Mouse (Mus musculus): Measurements from ENCODE around the gene Atrnl1. TPM values are rescaled to one million over a fixed set of nuclear protein-coding genes. Genes with fewer than 3 reads are reported as not detected.
A peak's percentile ranks its signal among the peaks of the same experiment; 100 is the strongest.

Gene Atrnl1
- 7.4 and 7.6 TPM in 2 replicates for polyA plus RNA-seq (2014; fragmentation: Nextera tagmentation; extraction: Ambion mirVana)

- under 1% methylated on average over 60 of the region's 103 CpGs for WGBS
- ATAC-seq (ENCODE audit: insufficient read depth, low FRiP score, low TSS enrichment) (peak; percentile 88), DNase-seq (ENCODE audit: low spot score) (peak; percentile 94)
- Histone ChIP-seq H3K9me3 (ENCODE audit: control insufficient read depth, low read length) (no peaks in the 10 kb centered on the region), H3K4me3 (ENCODE audit: low read depth, low read length) (peak within 1 kb of the TSS; percentile 95), H3K36me3 (ENCODE audit: control insufficient read depth, insufficient read depth, low read length) (no peaks in the 10 kb centered on the region), H3K4me1 (ENCODE audit: control insufficient read depth, insufficient read depth, low read length) (peaks cover 5% of the 10 kb centered on the region), H3K9ac (ENCODE audit: low read length) (peak within 1 kb of the TSS; percentile 93), H3K27me3 (ENCODE audit: control insufficient read depth, insufficient read depth, low read length) (no peaks in the 10 kb centered on the region), H3K4me2 (ENCODE audit: low read depth) (peak within 1 kb of the TSS; percentile 100), H3K27ac (ENCODE audit: low read depth, low read length) (peak within 1 kb of the TSS; percentile 96)
Observed at GRCm38 (mm10) chr19:57610476-57611261, at the start of gene Atrnl1. Gene Atrnl1, plus strand, starts transcription at chr19:57611034.

GRCm38 (mm10) chr19:57561486-57561885 lies 49.3 kb upstream of the Atrnl1 start:
- H3K4me3 ChIP-seq (ENCODE audit: low read depth, low read length): no peak overlapping the region
- ATAC-seq (ENCODE audit: insufficient read depth, low FRiP score, low TSS enrichment) (no peak), DNase-seq (ENCODE audit: low spot score) (no peak)
- no peak overlapping the region for H3K27ac ChIP-seq (ENCODE audit: low read depth, low read length)
- no peaks in the 10 kb centered on the region for H3K27me3 ChIP-seq (ENCODE audit: control insufficient read depth, insufficient read depth, low read length)
- no peak overlapping the region for H3K9ac ChIP-seq (ENCODE audit: low read length)
- no peaks in the 10 kb centered on the region for H3K9me3 ChIP-seq (ENCODE audit: control insufficient read depth, low read length)
- WGBS: 86% methylated on average over 4 of the region's 4 CpGs
- H3K36me3 ChIP-seq (ENCODE audit: control insufficient read depth, insufficient read depth, low read length): no peaks in the 10 kb centered on the region
- H3K4me1 ChIP-seq (ENCODE audit: control insufficient read depth, insufficient read depth, low read length): no peaks in the 10 kb centered on the region
- H3K4me2 ChIP-seq (ENCODE audit: low read depth): no peak overlapping the region

- no peak overlapping the region for H3K9ac ChIP-seq (ENCODE audit: low read length)
- H3K36me3 ChIP-seq (ENCODE audit: control insufficient read depth, insufficient read depth, low read length): no peaks in the 10 kb centered on the region
- H3K27me3 ChIP-seq (ENCODE audit: control insufficient read depth, insufficient read depth, low read length): no peaks in the 10 kb centered on the region
- ATAC-seq (ENCODE audit: insufficient read depth, low FRiP score, low TSS enrichment) (no peak), DNase-seq (ENCODE audit: low spot score) (no peak)
- no peak overlapping the region for H3K4me2 ChIP-seq (ENCODE audit: low read depth)
- no peaks in the 10 kb centered on the region for H3K4me1 ChIP-seq (ENCODE audit: control insufficient read depth, insufficient read depth, low read length)
- H3K27ac ChIP-seq (ENCODE audit: low read depth, low read length): no peak overlapping the region
- no peak overlapping the region for H3K4me3 ChIP-seq (ENCODE audit: low read depth, low read length)
- 83% methylated on average over 6 of the region's 6 CpGs for WGBS
- H3K9me3 ChIP-seq (ENCODE audit: control insufficient read depth, low read length): no peaks in the 10 kb centered on the region
Observed at GRCm38 (mm10) chr19:57569040-57569439, 41.8 kb upstream of the Atrnl1 start.

GRCm38 (mm10) chr19:57572360-57573237 lies 38.2 kb upstream of the Atrnl1 start:
- Histone ChIP-seq H3K9ac (ENCODE audit: low read length) (no peak overlapping the region), H3K27ac (ENCODE audit: low read depth, low read length) (no peak overlapping the region), H3K4me3 (ENCODE audit: low read depth, low read length) (no peak overlapping the region), H3K4me1 (ENCODE audit: control insufficient read depth, insufficient read depth, low read length) (no peaks in the 10 kb centered on the region), H3K36me3 (ENCODE audit: control insufficient read depth, insufficient read depth, low read length) (no peaks in the 10 kb centered on the region), H3K27me3 (ENCODE audit: control insufficient read depth, insufficient read depth, low read length) (no peaks in the 10 kb centered on the region), H3K9me3 (ENCODE audit: control insufficient read depth, low read length) (no peaks in the 10 kb centered on the region), H3K4me2 (ENCODE audit: low read depth) (no peak overlapping the region)
- WGBS: 78% methylated on average over 16 of the region's 16 CpGs
- DNase-seq (ENCODE audit: low spot score) (no peak), ATAC-seq (ENCODE audit: insufficient read depth, low FRiP score, low TSS enrichment) (no peak)

- no peaks in the 10 kb centered on the region for H3K9me3 ChIP-seq (ENCODE audit: control insufficient read depth, low read length)
- H3K4me2 ChIP-seq (ENCODE audit: low read depth): no peak overlapping the region
- no peak overlapping the region for H3K4me3 ChIP-seq (ENCODE audit: low read depth, low read length)
- H3K36me3 ChIP-seq (ENCODE audit: control insufficient read depth, insufficient read depth, low read length): no peaks in the 10 kb centered on the region
- ATAC-seq (ENCODE audit: insufficient read depth, low FRiP score, low TSS enrichment) (no peak), DNase-seq (ENCODE audit: low spot score) (no peak)
- no peak overlapping the region for H3K27ac ChIP-seq (ENCODE audit: low read depth, low read length)
- H3K9ac ChIP-seq (ENCODE audit: low read length): no peak overlapping the region
- no peaks in the 10 kb centered on the region for H3K27me3 ChIP-seq (ENCODE audit: control insufficient read depth, insufficient read depth, low read length)
- H3K4me1 ChIP-seq (ENCODE audit: control insufficient read depth, insufficient read depth, low read length): no peaks in the 10 kb centered on the region
Observed at GRCm38 (mm10) chr19:57573470-57573869, 37.4 kb upstream of the Atrnl1 start.

GRCm38 (mm10) chr19:57575027-57575426 lies 35.8 kb upstream of the Atrnl1 start:
- ATAC-seq (ENCODE audit: insufficient read depth, low FRiP score, low TSS enrichment) (no peak), DNase-seq (ENCODE audit: low spot score) (no peak)
- Histone ChIP-seq H3K27ac (ENCODE audit: low read depth, low read length) (no peak overlapping the region), H3K9ac (ENCODE audit: low read length) (no peak overlapping the region), H3K4me3 (ENCODE audit: low read depth, low read length) (no peak overlapping the region), H3K4me2 (ENCODE audit: low read depth) (no peak overlapping the region), H3K36me3 (ENCODE audit: control insufficient read depth, insufficient read depth, low read length) (no peaks in the 10 kb centered on the region), H3K9me3 (ENCODE audit: control insufficient read depth, low read length) (no peaks in the 10 kb centered on the region), H3K27me3 (ENCODE audit: control insufficient read depth, insufficient read depth, low read length) (no peaks in the 10 kb centered on the region), H3K4me1 (ENCODE audit: control insufficient read depth, insufficient read depth, low read length) (no peaks in the 10 kb centered on the region)
- WGBS: 87% methylated on average over 7 of the region's 7 CpGs

GRCm38 (mm10) chr19:57576836-57577235 lies 34.0 kb upstream of the Atrnl1 start:
- Histone ChIP-seq H3K27me3 (ENCODE audit: control insufficient read depth, insufficient read depth, low read length) (no peaks in the 10 kb centered on the region), H3K9ac (ENCODE audit: low read length) (no peak overlapping the region), H3K36me3 (ENCODE audit: control insufficient read depth, insufficient read depth, low read length) (no peaks in the 10 kb centered on the region), H3K9me3 (ENCODE audit: control insufficient read depth, low read length) (no peaks in the 10 kb centered on the region), H3K4me2 (ENCODE audit: low read depth) (no peak overlapping the region), H3K4me3 (ENCODE audit: low read depth, low read length) (no peak overlapping the region), H3K27ac (ENCODE audit: low read depth, low read length) (no peak overlapping the region), H3K4me1 (ENCODE audit: control insufficient read depth, insufficient read depth, low read length) (no peaks in the 10 kb centered on the region)
- no peak for DNase-seq (ENCODE audit: low spot score)
- WGBS: 45% methylated on average over 5 of the region's 5 CpGs
- ATAC-seq (ENCODE audit: insufficient read depth, low FRiP score, low TSS enrichment): no peak

GRCm38 (mm10) chr19:57577256-57577655 lies 33.6 kb upstream of the Atrnl1 start:
- no peaks in the 10 kb centered on the region for H3K27me3 ChIP-seq (ENCODE audit: control insufficient read depth, insufficient read depth, low read length)
- H3K9ac ChIP-seq (ENCODE audit: low read length): no peak overlapping the region
- H3K27ac ChIP-seq (ENCODE audit: low read depth, low read length): no peak overlapping the region
- H3K4me2 ChIP-seq (ENCODE audit: low read depth): no peak overlapping the region
- no peaks in the 10 kb centered on the region for H3K9me3 ChIP-seq (ENCODE audit: control insufficient read depth, low read length)
- no peak overlapping the region for H3K4me3 ChIP-seq (ENCODE audit: low read depth, low read length)
- no peaks in the 10 kb centered on the region for H3K4me1 ChIP-seq (ENCODE audit: control insufficient read depth, insufficient read depth, low read length)
- ATAC-seq (ENCODE audit: insufficient read depth, low FRiP score, low TSS enrichment): no peak
- no peaks in the 10 kb centered on the region for H3K36me3 ChIP-seq (ENCODE audit: control insufficient read depth, insufficient read depth, low read length)
- WGBS: 92% methylated on average over 6 of the region's 6 CpGs
- no peak for DNase-seq (ENCODE audit: low spot score)

Measured in neural tube, embryonic 11.5 days (tissue).